Mouse (Mus musculus): ENCODE measurements around the gene Isg20. TPM values are rescaled to one million over a fixed set of nuclear protein-coding genes. Genes with fewer than 3 reads are reported as not detected.

The Isg20 gene
- total RNA-seq, 2 experiments from 2014 or later, result 0.90 to 1.1 TPM

DNA sequence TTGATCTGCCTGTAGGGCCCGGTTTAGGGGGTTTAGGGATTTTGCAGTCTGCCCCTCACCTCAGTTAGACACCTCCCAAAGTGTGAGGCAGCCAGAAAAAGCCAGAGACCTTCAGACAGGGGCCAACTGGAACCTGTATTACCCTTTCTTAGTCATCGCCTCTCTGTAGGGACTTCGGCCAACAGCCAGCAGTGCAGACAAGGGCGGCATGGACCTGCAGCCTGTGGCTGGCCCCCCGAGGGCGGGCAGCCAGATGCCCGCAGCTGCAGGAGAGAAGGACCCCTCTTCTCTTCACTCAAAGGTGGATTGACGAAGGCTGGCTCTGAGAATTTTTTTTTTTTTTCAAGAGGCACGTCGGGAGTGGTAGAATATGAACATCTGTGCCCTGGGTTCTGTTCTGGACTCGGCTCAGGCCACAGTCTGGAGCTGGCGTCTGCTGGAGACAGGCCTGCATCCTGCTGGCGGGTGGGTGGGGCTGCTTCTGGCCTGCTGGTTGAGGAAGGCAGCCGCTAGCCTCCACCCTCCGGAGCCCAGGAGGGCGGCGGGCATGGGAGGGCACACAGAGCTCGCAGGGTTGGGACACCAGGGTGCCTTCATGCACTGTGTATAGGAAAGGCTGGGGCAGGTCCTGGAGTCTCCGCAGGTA is 25.9 kb downstream of the Isg20 start:
- intact Hi-C loops (cut with DNase I), result no loop called here
- DNase-seq (ENCODE audit: extremely low spot score in 1 of 2, low spot score in 2 of 2), result peak in 1 of 2 experiments; percentile 51

- intact Hi-C loops (cut with DNase I), result no loop called here
- DNase-seq (ENCODE audit: extremely low spot score in 1 of 2, low spot score in 2 of 2), result no peak
Measured at GRCm38 (mm10) chr7:78940971-78941370, 27.7 kb downstream of the Isg20 start.

- DNase-seq (ENCODE audit: extremely low spot score in 1 of 2, low spot score in 2 of 2), result no peak
- intact Hi-C loops (cut with DNase I), result no loop called here
Measured at GRCm38 (mm10) chr7:78942544-78942943, 29.3 kb downstream of the Isg20 start.

GRCm38 (mm10) chr7:78953886-78954572 is 40.8 kb downstream of the Isg20 start:
- intact Hi-C loops (cut with DNase I), result no loop called here
- DNase-seq (ENCODE audit: extremely low spot score in 1 of 2, low spot score in 2 of 2), result no peak

- DNase-seq (ENCODE audit: extremely low spot score in 1 of 2, low spot score in 2 of 2), result no peak
- intact Hi-C loops (cut with DNase I), result no loop called here
Measured at GRCm38 (mm10) chr7:78954619-78955018, 41.4 kb downstream of the Isg20 start.

GRCm38 (mm10) chr7:78955086-78955485 is 41.9 kb downstream of the Isg20 start:
- DNase-seq (ENCODE audit: extremely low spot score in 1 of 2, low spot score in 2 of 2), result peak in 1 of 2 experiments; percentile 1
- intact Hi-C loops (cut with DNase I), result no loop called here

- DNase-seq (ENCODE audit: extremely low spot score in 1 of 2, low spot score in 2 of 2), result no peak
- intact Hi-C loops (cut with DNase I), result no loop called here
Measured at GRCm38 (mm10) chr7:78958499-78959073, 45.4 kb downstream of the Isg20 start.

DNA sequence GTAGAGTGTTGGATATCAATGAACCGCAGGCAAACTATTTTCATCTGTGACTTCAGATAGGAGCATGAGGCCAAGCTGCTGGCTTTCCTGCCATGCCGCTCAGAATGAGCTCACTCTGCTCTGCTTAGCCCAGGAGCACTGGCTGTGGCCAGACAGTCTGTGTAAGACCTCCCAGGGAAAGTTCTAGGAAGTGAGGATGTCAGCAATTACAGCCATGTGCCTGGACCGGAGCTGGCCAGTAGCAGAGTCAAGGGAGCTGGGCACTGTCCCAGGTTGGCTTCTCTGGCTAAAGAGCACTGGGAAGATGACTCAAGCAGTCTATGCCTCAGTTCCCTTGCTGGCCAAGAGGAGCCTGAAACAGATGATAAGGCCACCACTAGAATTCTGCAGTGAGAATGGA is 50.7 kb downstream of the Isg20 start:
- intact Hi-C loops (cut with DNase I), result no loop called here
- no peak for DNase-seq (ENCODE audit: extremely low spot score in 1 of 2, low spot score in 2 of 2)

Small RNA genes lying within 50 kb of the gene (microRNA-seq; reads per million reads assigned to microRNA genes)
- gene Mir7-2, result 226 reads per million, percentile 63 among the genes with 10 or more reads in this experiment

Other genes starting within 250 kb of the Isg20 start
- 100 to 1,000 TPM; 125 to 130 TPM for gene Ntrk3, start 175.4 kb upstream of the Isg20 start, total RNA-seq (2021)
- 10 to 100 TPM; 34.4 to 39.6 TPM for gene Mrps11, start 130.3 kb upstream of the Isg20 start, total RNA-seq (2021)
- 10 to 100 TPM; 26.4 to 29.5 TPM for gene Mrpl46, start 129.9 kb upstream of the Isg20 start, total RNA-seq (2021)
- 1 to 10 TPM; 4.8 to 5.6 TPM for gene Det1, start 66.2 kb upstream of the Isg20 start, total RNA-seq (2021)
- gene Aen, start 17.6 kb upstream of the Isg20 start, total RNA-seq (2021), result 10 to 100 TPM; 30.7 to 34.3 TPM
- gene Acan, start 140.1 kb downstream of the Isg20 start, total RNA-seq (2021), result 1 to 10 TPM; 3.3 to 3.6 TPM
- gene Hapln3, start 217.6 kb downstream of the Isg20 start, total RNA-seq (2021), result 1 to 10 TPM; 8.7 to 9.0 TPM
- gene Mfge8, start 235.6 kb downstream of the Isg20 start, total RNA-seq (2021), result 100 to 1,000 TPM; 148 to 163 TPM

Data from left cerebral cortex, postnatal 10 days (tissue).